Mouse (Mus musculus) forebrain, embryonic 15.5 days (tissue): Measurements from ENCODE around the gene Gmpr. TPM values are rescaled to one million over a fixed set of nuclear protein-coding genes. Genes with fewer than 3 reads are reported as not detected.
"Not testable (repeated sequence)": the region's sequence is repeated elsewhere in the genome, so short reads cannot be mapped to it uniquely, and the experiment has no call there.

Source experiments
- ATAC-seq: fragments of 200-750 bp; cut with Nextera tagmentation; replicated peaks from 2 replicates; pipeline ENCODE4 v1.8.0; 2017; ENCODE audit warnings: mild to moderate bottlenecking, moderate TSS enrichment, moderate library complexity
- H3K27ac ChIP-seq: fragments of 300-500 bp; sonication (generic); replicated peaks from 2 replicates; pipeline ENCODE4 v1.5.1; 2015; ENCODE audit warnings: mild to moderate bottlenecking, inconsistent platforms
- H3K27me3 ChIP-seq: fragments of 300-500 bp; sonication (generic); 2 replicates; pipeline ENCODE4 v1.6.1; 2015; ENCODE audit warnings: inconsistent platforms
- H3K36me3 ChIP-seq: fragments of 300-500 bp; sonication (generic); 2 replicates; pipeline ENCODE4 v1.6.1; 2015; ENCODE audit warnings: mild to moderate bottlenecking, inconsistent platforms
- H3K4me1 ChIP-seq: fragments of 300-500 bp; sonication (generic); 2 replicates; pipeline ENCODE4 v1.6.1; 2015; ENCODE audit warnings: inconsistent platforms
- H3K4me2 ChIP-seq: fragments of 300-500 bp; sonication (generic); replicated peaks from 2 replicates; pipeline ENCODE4 v1.6.1; 2015; ENCODE audit warnings: mild to moderate bottlenecking, inconsistent platforms
- H3K4me3 ChIP-seq: fragments of 300-500 bp; sonication (generic); 2 replicates; pipeline ENCODE4 v1.5.1; 2015; ENCODE audit warnings: mild to moderate bottlenecking, inconsistent platforms
- H3K9ac ChIP-seq: fragments of 300-500 bp; sonication (generic); replicated peaks from 2 replicates; pipeline ENCODE4 v1.6.1; 2015; ENCODE audit warnings: mild to moderate bottlenecking, inconsistent platforms
- H3K9me3 ChIP-seq: fragments of 300-500 bp; sonication (generic); 2 replicates; pipeline ENCODE4 v1.6.1; 2016; ENCODE audit warnings: inconsistent platforms
- WGBS: fragments of 180-500 bp; shearing (Covaris S2); methylation state at CpG from one replicate; pipeline ENCODE4 v1.1.7; 2015; ENCODE audit warnings: mixed read lengths; 5-methylcytosine and 5-hydroxymethylcytosine counted together
- polyA plus RNA-seq: library from polyadenylated mRNA; unstranded; fragments of >200 nt; fragmentation: Nextera tagmentation; extraction: Ambion mirVana; gene quantifications from 2 replicates; pipeline ENCODE4 v1.2.1, GENCODE M21; 2015

Gene Gmpr
- polyA plus RNA-seq, 1 experiment from 2014 or later: 23.0 TPM

GRCm38 (mm10) chr13:45479951-45480350 is 27.3 kb upstream of the Gmpr start:
- no peak overlapping the region for H3K4me2 ChIP-seq
- 85% methylated on average over 6 of the region's 6 CpGs for WGBS
- H3K9me3 ChIP-seq: no peaks in the 10 kb centered on the region
- H3K27me3 ChIP-seq: peaks cover 14% of the 10 kb centered on the region; the same call in 1 of the 2 replicates
- H3K4me1 ChIP-seq: no peaks in the 10 kb centered on the region
- no peaks in the 10 kb centered on the region for H3K36me3 ChIP-seq
- no peak overlapping the region for H3K9ac ChIP-seq
- H3K4me3 ChIP-seq: no peak overlapping the region
- no peak overlapping the region for H3K27ac ChIP-seq
- no peak for ATAC-seq

- WGBS: 91% methylated on average over 2 of the region's 2 CpGs
- Histone ChIP-seq H3K27me3 (no peaks in the 10 kb centered on the region), H3K4me3 (no peak overlapping the region), H3K36me3 (no peaks in the 10 kb centered on the region), H3K4me2 (no peak overlapping the region), H3K4me1 (no peaks in the 10 kb centered on the region), H3K9me3 (no peaks in the 10 kb centered on the region), H3K27ac (no peak overlapping the region), H3K9ac (no peak overlapping the region)
- ATAC-seq: no peak
Measured at GRCm38 (mm10) chr13:45483215-45483614, 24.0 kb upstream of the Gmpr start.

- not testable (repeated sequence) for H3K27ac ChIP-seq, H3K36me3 ChIP-seq, H3K4me3 ChIP-seq, H3K4me2 ChIP-seq, H3K9ac ChIP-seq, H3K9me3 ChIP-seq, ATAC-seq, H3K4me1 ChIP-seq, H3K27me3 ChIP-seq
- 97% methylated on average over 16 of the region's 16 CpGs for WGBS
Measured at GRCm38 (mm10) chr13:45483949-45484348, 23.3 kb upstream of the Gmpr start.

- Histone ChIP-seq H3K4me3 (no peak overlapping the region), H3K9ac (no peak overlapping the region), H3K36me3 (no peaks in the 10 kb centered on the region), H3K27me3 (no peaks in the 10 kb centered on the region), H3K27ac (no peak overlapping the region), H3K4me1 (no peaks in the 10 kb centered on the region), H3K9me3 (no peaks in the 10 kb centered on the region), H3K4me2 (no peak overlapping the region)
- WGBS: 85% methylated on average over 4 of the region's 4 CpGs
- ATAC-seq: no peak
Measured at GRCm38 (mm10) chr13:45485602-45486001, 21.6 kb upstream of the Gmpr start.

- H3K9me3 ChIP-seq: no peaks in the 10 kb centered on the region
- H3K27ac ChIP-seq: no peak overlapping the region
- H3K27me3 ChIP-seq: no peaks in the 10 kb centered on the region
- no peaks in the 10 kb centered on the region for H3K4me1 ChIP-seq
- 55% methylated on average over 2 of the region's 2 CpGs for WGBS
- no peak overlapping the region for H3K4me3 ChIP-seq
- H3K4me2 ChIP-seq: no peak overlapping the region
- ATAC-seq: no peak
- no peaks in the 10 kb centered on the region for H3K36me3 ChIP-seq
- H3K9ac ChIP-seq: no peak overlapping the region
Measured at GRCm38 (mm10) chr13:45486598-45486997, 20.6 kb upstream of the Gmpr start.

- no peak overlapping the region for H3K4me3 ChIP-seq
- ATAC-seq: no peak
- H3K9me3 ChIP-seq: no peaks in the 10 kb centered on the region
- H3K4me2 ChIP-seq: no peak overlapping the region
- no peaks in the 10 kb centered on the region for H3K4me1 ChIP-seq
- no peak overlapping the region for H3K27ac ChIP-seq
- no peak overlapping the region for H3K9ac ChIP-seq
- H3K36me3 ChIP-seq: no peaks in the 10 kb centered on the region
- no peaks in the 10 kb centered on the region for H3K27me3 ChIP-seq
- 88% methylated on average over 8 of the region's 8 CpGs for WGBS
Measured at GRCm38 (mm10) chr13:45491991-45492732, 15.1 kb upstream of the Gmpr start.

- ATAC-seq: no peak
- Histone ChIP-seq H3K4me2 (peak overlapping the region; percentile 18), H3K27ac (no peak overlapping the region), H3K36me3 (no peaks in the 10 kb centered on the region), H3K9ac (no peak overlapping the region), H3K9me3 (no peaks in the 10 kb centered on the region), H3K4me3 (0 out of 2 replicates have a peak overlapping the region, but pooled peaks have one; percentile 3), H3K4me1 (no peaks in the 10 kb centered on the region), H3K27me3 (no peaks in the 10 kb centered on the region)
- 39% methylated on average over 10 of the region's 10 CpGs for WGBS
Measured at GRCm38 (mm10) chr13:45493846-45494245, 13.4 kb upstream of the Gmpr start.

- Histone ChIP-seq H3K4me2 (no peak overlapping the region), H3K27me3 (no peaks in the 10 kb centered on the region), H3K9ac (no peak overlapping the region), H3K36me3 (no peaks in the 10 kb centered on the region), H3K27ac (no peak overlapping the region), H3K4me1 (no peaks in the 10 kb centered on the region), H3K9me3 (no peaks in the 10 kb centered on the region), H3K4me3 (no peak overlapping the region)
- 70% methylated on average over 3 of the region's 3 CpGs for WGBS
- no peak for ATAC-seq
Measured at GRCm38 (mm10) chr13:45498623-45499022, 8.6 kb upstream of the Gmpr start.

- no peak for ATAC-seq
- Histone ChIP-seq H3K4me3 (no peak overlapping the region), H3K4me1 (no peaks in the 10 kb centered on the region), H3K9ac (no peak overlapping the region), H3K27ac (no peak overlapping the region), H3K4me2 (no peak overlapping the region), H3K27me3 (no peaks in the 10 kb centered on the region), H3K36me3 (no peaks in the 10 kb centered on the region), H3K9me3 (no peaks in the 10 kb centered on the region)
- WGBS: 87% methylated on average over 3 of the region's 3 CpGs
Measured at GRCm38 (mm10) chr13:45499391-45499790, 7.9 kb upstream of the Gmpr start.

- Histone ChIP-seq H3K27ac (no peak overlapping the region), H3K4me1 (no peaks in the 10 kb centered on the region), H3K4me3 (no peak overlapping the region), H3K9ac (no peak overlapping the region), H3K9me3 (no peaks in the 10 kb centered on the region), H3K36me3 (no peaks in the 10 kb centered on the region), H3K4me2 (no peak overlapping the region), H3K27me3 (no peaks in the 10 kb centered on the region)
- no peak for ATAC-seq
- WGBS: 79% methylated on average over 3 of the region's 3 CpGs
Measured at GRCm38 (mm10) chr13:45499906-45500305, 7.3 kb upstream of the Gmpr start.

- WGBS: 92% methylated on average over 5 of the region's 5 CpGs
Measured at GRCm38 (mm10) chr13:45502791-45503190, 4.5 kb upstream of the Gmpr start.

GRCm38 (mm10) chr13:45505546-45505945 is 1.7 kb upstream of the Gmpr start:
- Histone ChIP-seq H3K9me3 (no peaks in the 10 kb centered on the region), H3K4me2 (no peak overlapping the region), H3K27ac (no peak overlapping the region), H3K4me1 (peaks cover 14% of the 10 kb centered on the region), H3K27me3 (no peaks in the 10 kb centered on the region; the same call in 1 of the 2 replicates), H3K4me3 (no peak overlapping the region), H3K9ac (no peak overlapping the region), H3K36me3 (no peaks in the 10 kb centered on the region)
- ATAC-seq: no peak
- 93% methylated on average over 3 of the region's 3 CpGs for WGBS

More at GRCm38 (mm10) chr13:45502791-45503190, 4.5 kb upstream of the Gmpr start:
- H3K36me3 ChIP-seq: no peaks in the 10 kb centered on the region
- no peaks in the 10 kb centered on the region for H3K27me3 ChIP-seq
- H3K4me3 ChIP-seq: no peak overlapping the region
- ATAC-seq: no peak
- H3K4me1 ChIP-seq: peaks cover 3% of the 10 kb centered on the region
- H3K9ac ChIP-seq: no peak overlapping the region
- no peak overlapping the region for H3K4me2 ChIP-seq
- no peak overlapping the region for H3K27ac ChIP-seq
- no peaks in the 10 kb centered on the region for H3K9me3 ChIP-seq

GRCm38 (mm10) chr13:45508495-45508894 is 1.3 kb downstream of the Gmpr start:
- H3K27me3 ChIP-seq: no peaks in the 10 kb centered on the region; the same call in 1 of the 2 replicates
- peak overlapping the region; percentile 20; the same call in 1 of the 2 replicates for H3K9ac ChIP-seq
- peaks cover 14% of the 10 kb centered on the region for H3K4me1 ChIP-seq
- no peaks in the 10 kb centered on the region for H3K9me3 ChIP-seq
- H3K36me3 ChIP-seq: no peaks in the 10 kb centered on the region
- ATAC-seq: peak; percentile 62; the same call in 1 of the 2 replicates
- peak overlapping the region; percentile 87 for H3K4me2 ChIP-seq
- H3K4me3 ChIP-seq: peak overlapping the region; percentile 58
- H3K27ac ChIP-seq: 0 out of 2 replicates have a peak overlapping the region, but pooled peaks have one; percentile 1
- WGBS: 2% methylated on average over 8 of the region's 8 CpGs
